Mouse (Mus musculus): ENCODE results near the gene Vps37c.

Gene Vps37c

DNA sequence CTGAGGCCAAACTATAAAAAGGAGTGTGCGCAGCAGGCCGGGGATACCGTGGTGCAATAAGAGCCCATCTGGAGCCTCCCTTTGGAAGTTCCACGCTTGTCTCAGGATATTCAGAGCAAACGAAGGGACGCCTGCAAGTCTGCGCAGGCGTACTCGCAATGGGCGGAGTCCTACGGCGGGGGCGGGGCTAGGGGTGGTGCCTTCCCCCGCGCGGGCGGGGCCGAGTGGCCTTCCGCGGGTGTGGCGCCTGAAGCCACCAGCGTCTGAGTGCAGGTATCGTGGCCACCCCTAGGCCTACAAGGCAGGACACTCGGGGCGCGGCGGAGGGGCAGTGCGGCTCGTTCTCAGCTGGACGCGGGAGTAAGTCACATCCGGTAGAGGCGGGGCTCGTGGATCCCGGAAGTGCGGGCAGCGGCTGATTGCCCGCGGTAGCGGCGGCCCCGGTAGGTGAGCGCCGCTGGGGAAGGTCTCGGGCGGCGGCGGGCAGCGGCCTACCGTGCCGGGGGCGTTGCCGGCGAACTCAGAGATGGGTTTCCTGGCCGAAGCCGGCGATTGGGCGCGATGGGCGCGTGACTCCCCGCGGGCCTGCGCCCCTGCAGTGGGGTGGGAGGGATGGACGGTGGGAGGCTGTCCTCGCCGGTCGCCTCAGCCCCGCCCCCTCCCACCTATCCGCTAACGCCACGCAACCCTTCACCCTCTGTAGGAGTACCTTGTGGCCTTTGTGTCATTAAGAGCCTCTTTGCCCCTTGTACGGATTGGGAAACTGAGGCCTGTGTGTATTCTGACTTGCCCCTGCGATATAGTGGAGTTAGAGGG is at the start of gene Vps37c:
Vps37c (plus strand) TSS at position 199 of the 816 bp plus-strand sequence.
- no peak for DNase-seq (ENCODE audit: extremely low read depth, low read depth, low spot score)

DNA sequence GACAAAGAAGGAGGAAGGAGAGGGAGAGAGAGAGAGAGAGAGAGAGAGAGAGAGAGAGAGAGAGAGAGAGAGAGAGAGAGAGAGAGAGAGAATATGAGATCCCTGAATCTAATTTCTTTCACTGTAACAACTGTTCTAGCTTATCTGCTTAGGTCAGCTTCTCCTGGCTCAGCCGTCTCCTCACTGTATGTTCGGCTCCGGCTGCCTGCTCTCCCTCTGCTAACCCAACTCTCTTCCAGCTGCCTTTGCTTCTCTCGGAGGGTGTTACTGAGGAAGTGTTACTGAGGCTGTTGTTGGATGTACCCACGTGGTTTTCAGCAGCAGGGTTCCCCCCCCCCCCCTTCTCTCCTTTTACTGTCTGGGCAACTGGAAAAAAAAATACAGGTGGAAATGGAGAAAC is 48.5 kb upstream of the Vps37c start:
- DNase-seq (ENCODE audit: extremely low read depth, low read depth, low spot score) = no peak

DNA sequence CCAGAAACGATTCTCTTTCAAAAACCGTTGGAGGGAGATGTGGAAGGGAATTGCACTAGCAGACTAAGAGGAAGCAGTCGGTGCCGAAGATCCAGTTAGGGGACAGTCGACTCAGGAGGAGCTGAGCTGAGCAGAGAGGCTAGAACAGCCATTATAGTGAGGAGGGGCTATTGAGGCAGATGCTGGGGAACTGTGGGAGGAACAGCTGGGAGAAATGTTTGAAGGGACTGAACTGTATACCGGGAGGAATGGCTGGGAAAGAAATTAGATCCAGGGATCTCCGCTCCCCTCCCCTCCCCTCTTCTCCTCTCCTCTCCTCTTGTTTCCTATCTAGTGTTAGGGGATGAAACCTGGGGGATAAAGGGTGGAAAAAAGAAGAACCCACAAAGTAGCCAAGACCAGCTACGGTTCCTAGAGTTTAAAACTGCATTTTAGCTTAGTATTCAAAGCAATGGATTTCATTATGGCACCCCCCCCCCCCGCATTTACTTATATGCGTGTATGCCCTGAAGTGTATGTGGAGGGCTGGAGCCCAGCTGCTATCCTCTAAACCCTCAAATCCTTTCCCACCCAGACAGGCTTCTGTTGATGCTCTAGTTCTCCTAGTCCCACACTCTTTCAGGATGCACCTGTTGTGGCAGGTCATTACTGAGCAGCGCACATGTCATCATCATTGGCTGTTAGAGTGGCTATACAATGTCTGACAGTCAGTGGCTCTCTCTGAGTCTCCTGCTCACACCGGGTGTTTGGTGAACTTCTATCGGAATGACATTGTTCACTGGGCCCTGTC is 47.8 kb upstream of the Vps37c start:
- no peak for DNase-seq (ENCODE audit: extremely low read depth, low read depth, low spot score)

DNA sequence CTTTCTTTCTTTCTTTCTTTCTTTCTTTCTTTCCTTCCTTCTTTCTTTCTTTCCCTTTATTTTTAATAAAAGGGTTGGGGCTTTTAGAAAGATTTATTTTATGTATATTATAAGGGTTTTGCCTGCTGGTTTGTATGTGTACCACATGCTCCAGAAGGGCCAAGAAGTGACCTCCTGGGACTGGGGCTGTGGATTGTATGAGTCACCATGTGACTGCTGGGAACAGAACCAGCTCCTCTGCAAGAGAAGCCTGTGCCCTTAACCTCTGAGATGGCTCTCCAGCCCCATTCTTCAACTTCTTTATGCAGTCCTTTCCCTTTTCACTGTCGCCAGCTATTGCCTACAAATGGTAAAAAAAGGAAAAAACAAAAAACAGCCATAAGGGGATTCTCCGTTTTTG is 42.9 kb upstream of the Vps37c start:
- DNase-seq (ENCODE audit: extremely low read depth, low read depth, low spot score) = no peak

DNA sequence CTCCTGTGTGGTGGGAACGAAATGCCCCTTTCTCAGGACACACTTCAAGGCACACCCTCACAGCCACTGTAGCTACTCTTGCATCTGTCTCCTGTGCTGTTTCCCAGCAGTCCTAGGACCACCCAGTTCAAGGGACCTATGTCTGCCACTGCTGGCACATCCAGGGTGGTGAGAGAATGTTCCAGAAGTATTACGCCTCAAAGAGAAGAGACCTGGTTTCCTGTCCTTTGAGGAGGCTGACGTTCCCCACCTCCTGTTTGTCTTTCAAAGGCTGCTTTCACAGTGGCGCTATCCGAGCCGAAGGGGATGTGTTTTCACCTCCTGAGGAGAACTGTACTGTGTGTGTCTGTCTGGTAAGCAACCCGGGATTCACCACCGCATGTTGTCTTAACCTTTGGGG is 40.4 kb upstream of the Vps37c start:
- no peak for DNase-seq (ENCODE audit: extremely low read depth, low read depth, low spot score)

DNA sequence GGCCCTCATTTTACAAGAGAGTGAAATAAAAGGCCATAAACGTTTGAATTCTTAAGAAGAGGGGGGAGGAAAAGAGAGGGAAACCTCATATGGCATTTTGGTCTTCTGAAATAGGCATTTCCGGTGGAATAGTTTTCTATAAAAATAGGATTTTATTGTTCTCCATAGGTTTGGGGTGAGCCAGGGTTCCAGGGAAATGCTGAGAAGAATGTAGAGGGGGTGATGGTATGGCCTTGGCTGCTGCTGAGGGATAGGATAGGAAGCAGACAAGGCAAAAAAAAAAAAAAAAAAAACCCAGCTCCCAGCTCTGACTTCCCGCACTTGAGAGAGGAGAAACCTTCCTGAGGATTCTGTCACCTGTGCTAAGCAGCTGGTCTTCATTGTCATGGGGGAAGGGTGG is 32.5 kb upstream of the Vps37c start:
- DNase-seq (ENCODE audit: extremely low read depth, low read depth, low spot score) = no peak

DNA sequence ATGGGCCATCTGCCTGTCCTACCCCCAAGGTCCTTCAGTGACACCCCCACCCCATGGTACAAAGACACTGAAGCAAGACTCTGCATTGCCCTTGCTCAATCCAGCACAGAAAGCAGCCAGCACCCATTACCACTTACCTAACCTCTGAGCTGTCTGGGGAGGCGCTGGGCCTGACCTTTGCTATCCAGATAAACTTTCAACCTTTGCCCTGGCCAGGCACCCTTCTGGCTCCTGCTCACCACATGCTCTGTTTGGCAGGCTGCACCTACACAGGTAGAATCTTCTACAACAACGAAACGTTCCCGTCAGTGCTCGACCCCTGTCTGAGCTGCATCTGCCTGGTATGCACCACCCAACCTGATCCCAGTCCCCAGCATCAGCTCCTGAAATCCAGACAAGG is 30.8 kb upstream of the Vps37c start:
- no peak for DNase-seq (ENCODE audit: extremely low read depth, low read depth, low spot score)

DNA sequence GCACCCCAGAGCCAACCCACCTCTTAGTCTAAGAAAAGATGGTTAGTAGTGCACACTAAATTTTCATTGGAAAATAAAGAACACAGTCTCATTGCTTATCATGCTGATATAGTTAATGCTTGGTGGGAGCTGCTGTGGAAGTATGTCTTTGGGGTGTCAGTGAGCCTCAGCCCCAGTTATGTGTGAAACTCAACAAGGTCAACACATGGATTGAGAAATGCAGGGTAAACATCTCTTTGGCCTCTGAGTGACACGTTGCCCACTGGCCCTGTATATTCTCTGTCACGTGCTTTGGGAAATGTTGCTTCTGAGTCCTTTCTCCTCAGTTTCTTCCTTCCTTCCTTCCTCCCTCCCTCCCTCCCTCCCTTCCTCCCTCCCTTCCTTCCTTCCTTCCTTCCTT is 30.1 kb upstream of the Vps37c start:
- no peak for DNase-seq (ENCODE audit: extremely low read depth, low read depth, low spot score)

DNA sequence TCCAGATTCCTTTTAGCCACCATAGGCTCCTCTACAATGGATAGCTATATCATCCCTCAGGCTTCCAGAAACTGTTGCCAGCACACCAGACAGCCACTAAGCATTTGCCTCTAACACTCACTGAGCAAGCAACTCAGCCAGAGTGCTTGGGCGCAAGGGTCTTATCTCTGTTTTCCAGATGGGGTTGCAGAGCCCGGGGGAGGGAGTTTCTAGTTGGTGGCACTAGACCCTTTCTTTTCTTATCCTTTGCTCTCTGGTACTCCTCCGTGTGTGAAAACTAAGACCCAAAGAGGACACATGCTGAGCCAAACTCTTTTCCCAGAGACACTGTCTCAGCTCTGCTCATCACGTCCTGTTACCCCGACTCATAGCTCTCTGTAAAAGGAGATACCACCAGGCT is 27.2 kb upstream of the Vps37c start:
- DNase-seq (ENCODE audit: extremely low read depth, low read depth, low spot score) = no peak

DNA sequence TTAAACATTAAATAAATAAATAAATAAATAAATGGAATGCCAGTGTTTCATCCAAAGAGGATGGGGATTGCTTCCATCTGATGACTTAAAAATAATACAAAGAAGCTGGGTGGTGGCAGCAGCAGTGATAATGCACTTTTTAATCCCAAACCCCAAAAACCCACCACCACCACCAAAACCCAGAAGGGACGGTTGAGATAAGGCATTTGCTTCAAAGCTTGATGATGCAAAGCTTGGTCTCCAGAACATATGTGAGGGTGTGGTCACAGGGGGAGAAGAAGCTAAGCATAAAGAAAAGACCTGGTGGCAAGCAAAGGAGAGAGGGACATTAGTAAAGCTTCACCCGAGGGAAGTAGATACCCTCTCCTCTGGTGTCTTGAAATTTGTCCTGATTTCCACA is 26.6 kb upstream of the Vps37c start:
- no peak for DNase-seq (ENCODE audit: extremely low read depth, low read depth, low spot score)

DNA sequence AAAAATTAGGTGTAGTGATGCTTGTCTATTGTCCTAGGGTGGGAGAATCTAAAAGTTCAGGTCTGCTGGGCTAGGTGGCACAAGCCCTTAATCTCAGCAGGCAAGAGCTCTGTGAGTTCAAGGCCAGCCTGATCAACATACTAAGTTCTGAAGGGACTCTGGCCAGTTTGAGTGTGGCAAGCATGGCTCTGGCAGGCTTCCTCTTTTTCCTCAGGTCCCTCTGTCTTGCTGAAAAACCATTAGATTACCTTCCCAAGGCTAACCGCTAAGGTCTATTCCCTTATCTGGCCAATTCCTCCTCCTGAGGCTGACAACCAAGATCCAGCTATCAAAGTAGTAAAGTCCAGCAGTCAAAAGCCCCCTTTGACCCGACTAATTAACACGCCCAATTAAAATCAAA is 25.9 kb upstream of the Vps37c start:
- DNase-seq (ENCODE audit: extremely low read depth, low read depth, low spot score) = no peak

DNA sequence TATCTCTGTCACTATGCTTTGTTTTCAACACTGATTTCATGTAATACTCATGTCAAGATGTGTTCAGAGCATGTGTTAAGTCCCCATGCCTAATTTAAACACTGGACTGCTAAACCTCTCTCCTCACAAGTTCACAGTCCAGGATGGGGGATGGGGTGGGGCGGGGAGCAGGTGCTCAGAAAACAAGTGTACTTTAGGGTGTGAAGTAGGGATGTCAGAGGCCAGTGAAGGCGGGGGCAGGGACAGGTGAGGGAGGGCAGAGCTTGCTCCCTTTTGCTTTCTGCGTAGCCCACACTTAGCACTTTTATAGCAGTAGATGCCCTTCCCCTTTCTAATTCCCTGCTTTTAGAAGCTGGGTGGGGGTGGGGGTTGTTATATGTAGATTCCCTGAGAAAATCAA is 23.4 kb upstream of the Vps37c start:
- DNase-seq (ENCODE audit: extremely low read depth, low read depth, low spot score) = no peak

DNA sequence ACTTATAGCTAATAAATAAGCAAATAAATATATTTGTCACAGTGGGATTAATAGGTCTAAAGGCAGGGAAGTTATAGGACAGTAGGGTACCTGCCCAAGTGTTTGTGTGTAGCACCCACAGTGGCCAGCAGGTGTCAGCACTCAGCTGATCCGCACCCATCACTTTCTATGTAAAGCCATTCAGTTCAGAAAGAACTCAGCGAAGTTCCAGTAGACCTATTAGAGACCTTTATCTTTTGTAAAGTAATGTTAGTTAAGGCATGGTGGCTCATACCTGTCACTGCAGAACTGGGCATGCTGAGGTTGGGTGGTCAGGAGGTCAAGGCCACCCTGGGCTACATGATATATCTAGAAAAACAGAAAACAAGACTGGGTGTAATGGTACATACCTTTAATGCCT is 23.0 kb upstream of the Vps37c start:
- DNase-seq (ENCODE audit: extremely low read depth, low read depth, low spot score) = no peak

DNA sequence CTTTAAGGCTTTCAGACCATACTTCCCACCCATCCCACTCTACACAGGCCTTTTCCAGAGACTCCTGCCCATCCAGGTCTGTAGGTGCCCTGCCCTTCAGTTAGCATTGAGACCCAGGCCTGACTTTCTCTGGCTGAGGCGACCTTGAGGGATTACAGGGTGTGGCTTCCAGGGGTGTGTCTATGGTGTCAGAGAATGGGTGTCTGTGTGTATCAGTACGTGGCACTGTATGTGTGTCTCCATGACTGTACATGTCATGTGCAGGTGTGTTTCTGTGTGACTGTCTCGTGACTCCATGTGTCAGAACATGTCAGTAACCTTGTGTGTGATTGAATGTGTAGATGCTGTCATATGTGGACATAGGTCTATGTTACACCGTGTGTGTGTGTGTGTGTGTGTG is 17.2 kb upstream of the Vps37c start:
- DNase-seq (ENCODE audit: extremely low read depth, low read depth, low spot score) = no peak

DNA sequence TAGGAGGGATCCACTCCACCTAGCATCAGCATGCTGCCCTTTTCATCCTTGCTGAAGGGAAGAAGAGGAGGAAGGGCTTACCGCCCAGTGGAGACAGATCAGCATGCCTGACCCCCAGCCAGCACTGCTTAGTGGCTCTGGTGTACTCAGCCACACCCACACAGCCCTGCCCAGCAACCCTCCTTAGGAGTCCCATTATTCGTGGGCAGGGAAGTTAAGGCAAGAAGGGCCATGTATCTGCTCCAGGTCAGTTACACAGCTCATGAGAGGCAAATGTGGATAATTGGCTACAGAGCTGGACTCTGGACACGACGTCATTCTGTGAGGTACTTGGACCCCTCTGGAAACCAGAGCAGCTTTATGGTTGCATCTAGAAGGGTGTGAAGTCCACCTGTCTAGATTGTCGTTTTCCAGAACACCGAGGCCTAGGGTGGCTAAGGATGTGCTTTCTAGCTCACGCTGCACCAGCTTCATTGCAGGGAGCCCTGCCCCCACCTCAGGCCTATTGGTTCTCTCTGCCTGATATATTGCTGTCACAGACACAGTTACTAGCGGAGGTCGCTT is 16.6 kb upstream of the Vps37c start:
- DNase-seq (ENCODE audit: extremely low read depth, low read depth, low spot score) = no peak

DNA sequence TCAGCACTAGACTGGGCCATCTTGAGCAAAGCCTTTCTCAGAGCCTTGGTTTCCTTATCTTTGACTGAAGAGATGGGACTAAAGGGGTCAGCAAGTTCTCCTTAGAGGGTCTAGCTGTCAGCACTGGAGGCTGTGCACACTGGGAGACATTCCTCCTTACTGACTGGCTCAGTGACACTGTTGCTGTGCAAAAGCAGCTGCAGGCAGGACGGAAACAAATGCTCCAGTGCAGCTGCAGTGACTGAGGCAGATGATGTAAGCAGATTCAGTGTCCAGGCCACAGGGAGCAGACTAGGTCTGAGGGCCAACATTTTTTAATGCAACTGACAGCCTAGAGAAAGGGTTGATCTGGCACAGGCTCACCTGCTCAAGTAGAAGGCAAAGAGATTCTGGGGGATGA is 15.3 kb upstream of the Vps37c start:
- DNase-seq (ENCODE audit: extremely low read depth, low read depth, low spot score) = no peak

DNA sequence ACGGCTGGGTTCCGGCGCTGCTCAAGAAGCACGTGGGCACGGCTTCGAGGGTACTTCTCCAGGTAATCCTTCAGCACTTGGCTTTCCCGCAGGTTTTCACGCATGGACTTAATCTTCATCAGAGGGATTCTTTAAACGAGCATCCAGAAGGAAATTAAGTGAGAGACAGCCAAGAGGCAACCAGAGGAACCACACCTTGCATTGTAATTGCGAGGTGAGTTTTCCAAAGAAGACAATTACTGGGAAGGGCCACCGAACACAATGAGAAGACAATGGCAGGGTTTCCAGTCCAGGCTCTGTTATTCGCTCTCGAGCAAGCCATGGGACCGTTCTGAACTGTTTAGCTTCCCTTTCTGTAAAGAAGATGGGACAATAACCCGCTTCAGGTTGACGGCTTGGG is 11.9 kb upstream of the Vps37c start:
- DNase-seq (ENCODE audit: extremely low read depth, low read depth, low spot score) = no peak

DNA sequence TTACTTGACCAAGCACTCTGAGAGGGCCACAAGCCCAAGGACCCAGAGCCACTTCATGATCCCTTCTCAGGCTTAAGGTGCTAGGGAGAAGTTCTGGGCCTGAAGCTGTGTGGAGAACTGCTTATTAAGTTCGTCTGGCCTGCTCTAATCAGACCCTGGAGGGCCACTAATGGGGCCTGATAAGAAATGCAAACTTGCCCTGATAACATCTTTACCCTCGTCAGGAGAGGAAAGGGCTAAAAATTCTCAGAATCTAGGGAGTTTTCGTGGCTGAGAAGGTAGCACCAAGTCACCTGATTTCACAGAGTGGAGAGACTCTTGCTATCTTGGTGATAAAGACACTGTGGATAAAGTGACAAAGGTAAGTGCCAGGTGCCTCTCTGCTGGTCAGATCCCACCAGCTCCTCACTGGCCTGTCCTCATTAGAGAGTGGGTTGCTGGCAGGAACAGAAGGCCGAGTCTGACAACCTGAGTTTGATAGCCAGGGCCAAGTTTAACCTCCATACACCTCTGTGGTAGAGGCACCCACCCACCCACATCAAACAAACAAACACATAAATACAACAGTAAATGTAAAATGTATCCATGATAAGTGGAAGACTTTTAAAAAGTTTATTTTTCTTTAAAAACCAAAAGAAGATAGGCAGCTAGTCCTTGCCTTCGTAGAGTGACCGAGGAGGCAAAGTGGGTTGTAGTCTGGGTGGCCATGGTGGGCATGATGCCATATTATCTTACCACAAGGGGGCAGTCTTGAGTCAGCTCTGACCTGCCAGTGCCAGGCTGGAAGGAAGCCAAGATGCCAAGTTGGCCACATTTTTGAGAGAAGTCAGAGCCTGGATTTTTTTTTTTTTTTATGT is 10.4 kb upstream of the Vps37c start, which contains the start of gene Pga5:
Pga5 (minus strand) TSS at position 157 of the 857 bp plus-strand sequence.
- DNase-seq (ENCODE audit: extremely low read depth, low read depth, low spot score) = no peak

DNA sequence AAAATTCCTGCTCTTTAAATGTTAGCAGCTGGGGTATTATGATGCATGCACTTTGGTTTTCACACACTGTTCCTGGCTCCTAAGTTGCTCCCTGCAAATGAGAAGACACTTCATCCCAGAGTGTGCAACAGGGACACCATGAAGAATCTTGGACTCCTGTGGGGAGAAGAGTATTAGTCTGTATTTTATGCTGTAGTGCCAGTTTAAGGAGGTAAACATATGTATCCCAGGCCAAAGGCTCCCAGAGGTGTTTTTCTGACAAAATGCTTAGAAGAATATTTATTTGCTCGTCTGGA is 9.8 kb upstream of the Vps37c start:
- no peak for DNase-seq (ENCODE audit: extremely low read depth, low read depth, low spot score)

DNA sequence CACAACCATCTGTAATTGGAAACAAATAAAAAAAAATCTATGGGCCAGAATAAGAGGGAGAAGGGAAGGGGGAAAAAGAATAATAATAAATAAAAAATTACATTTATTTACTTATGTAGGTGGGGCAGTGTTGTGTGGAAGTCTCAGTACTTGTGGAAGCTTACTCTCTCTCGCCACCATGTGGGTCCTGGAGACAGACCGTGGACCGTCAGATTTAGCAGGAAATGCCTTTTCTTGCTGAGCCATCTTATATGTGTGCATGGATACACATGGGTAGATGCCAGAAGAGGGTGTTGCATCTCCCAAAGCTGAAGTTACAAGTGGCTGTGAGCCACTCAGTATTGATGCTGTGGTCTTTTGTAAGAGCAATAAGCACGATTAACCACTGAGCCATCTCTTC is 7.0 kb upstream of the Vps37c start:
- no peak for DNase-seq (ENCODE audit: extremely low read depth, low read depth, low spot score)

DNA sequence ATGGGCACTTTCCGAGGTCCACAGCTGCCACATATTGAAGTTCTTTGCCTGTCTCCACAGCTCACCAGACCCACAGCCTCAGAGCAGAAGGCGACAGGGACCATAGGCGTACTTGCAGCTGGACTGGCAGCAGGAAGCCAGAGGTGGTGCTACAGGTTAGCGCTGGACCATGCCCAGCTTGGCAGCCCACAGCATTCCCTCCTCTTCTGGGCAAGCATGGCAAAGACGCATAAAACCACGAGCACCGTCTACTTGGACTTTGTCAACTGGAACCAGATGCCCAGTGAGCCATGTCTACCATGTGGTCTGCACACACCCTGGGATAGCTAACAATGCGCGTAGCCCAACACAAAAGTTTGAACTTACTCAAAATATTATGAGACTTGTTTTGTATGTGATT is 3.5 kb upstream of the Vps37c start:
- no peak for DNase-seq (ENCODE audit: extremely low read depth, low read depth, low spot score)
